In genomic region chr4:124189352-124189992, GRCm38 (mm10) we compare ENCODE assay signal across 8 mouse cellular contexts.
A peak's percentile ranks its signal among the peaks of the same experiment; 100 is the strongest.
DNase-seq lines count a peak whose midpoint lies in the region; ATAC-seq and TF ChIP-seq lines count a peak whose summit lies in the region.

No protein-coding gene starts in this region.

- no peak for DNase-seq in hindbrain, embryonic 11.5 days (ENCODE audit: low spot score)
- peak; percentile 22 to 25 for DNase-seq in urinary bladder, adult 18-20 months (ENCODE audit: low spot score in 2 of 2)
- DNase-seq in urinary bladder, adult 2 months (ENCODE audit: low spot score): no peak
- DNase-seq in limb, embryonic 10.5 days (ENCODE audit: low spot score): peak; percentile 65
- DNase-seq in stomach, postnatal 0 days (ENCODE audit: low spot score): peak; percentile 31
- DNase-seq in spleen, adult 12 weeks (ENCODE audit: low spot score): no peak

- H3K4me1 ChIP-seq in hindbrain, embryonic 12.5 days: peaks cover 20% of the 10 kb centered on the region
- H3K4me1 ChIP-seq in hindbrain, embryonic 11.5 days (replicated peaks; ENCODE audit: control insufficient read depth, insufficient read depth, low read length): no peaks in the 10 kb centered on the region
- H3K4me1 ChIP-seq in limb, embryonic 10.5 days: peaks cover 18% of the 10 kb centered on the region
- H3K4me1 ChIP-seq in stomach, postnatal 0 days (replicated peaks; ENCODE audit: control insufficient read depth, insufficient read depth): no peaks in the 10 kb centered on the region

- TF ChIP-seq CTCF in stomach, postnatal 0 days (IDR thresholded peaks at IDR 0.05; ENCODE audit: low read depth): no peak

- 31% methylated on average over 24 of the region's 24 CpGs for WGBS in hindbrain, embryonic 12.5 days
- 38% methylated on average over 24 of the region's 24 CpGs for WGBS in hindbrain, embryonic 11.5 days
- 9% methylated on average over 24 of the region's 24 CpGs for WGBS in limb, embryonic 10.5 days
- WGBS in stomach, postnatal 0 days: 8% methylated on average over 24 of the region's 24 CpGs

- H3K36me3 ChIP-seq in hindbrain, embryonic 12.5 days: no peaks in the 10 kb centered on the region
- no peaks in the 10 kb centered on the region for H3K36me3 ChIP-seq in hindbrain, embryonic 11.5 days (ENCODE audit: control insufficient read depth, insufficient read depth, low read length)
- no peaks in the 10 kb centered on the region for H3K36me3 ChIP-seq in limb, embryonic 10.5 days
- H3K36me3 ChIP-seq in stomach, postnatal 0 days (ENCODE audit: control insufficient read depth, insufficient read depth, low read length): no peaks in the 10 kb centered on the region

- H3K4me2 ChIP-seq in hindbrain, embryonic 12.5 days (replicated peaks): no peak overlapping the region
- H3K4me2 ChIP-seq in hindbrain, embryonic 11.5 days (replicated peaks; ENCODE audit: low read depth, low read length): no peak overlapping the region
- H3K4me2 ChIP-seq in stomach, postnatal 0 days (replicated peaks; ENCODE audit: low read depth): no peak overlapping the region

- peaks cover 13% of the 10 kb centered on the region; the same call in 1 of the 2 replicates for H3K27me3 ChIP-seq in hindbrain, embryonic 12.5 days
- peaks cover 4% of the 10 kb centered on the region; the same call in 1 of the 2 replicates for H3K27me3 ChIP-seq in hindbrain, embryonic 11.5 days (ENCODE audit: control insufficient read depth, insufficient read depth, low read length)
- H3K27me3 ChIP-seq in limb, embryonic 10.5 days (ENCODE audit: low read depth, poor library complexity, severe bottlenecking): peaks cover 76% of the 10 kb centered on the region
- H3K27me3 ChIP-seq in stomach, postnatal 0 days (ENCODE audit: control insufficient read depth, insufficient read depth, low read length): no peaks in the 10 kb centered on the region

- ATAC-seq in hindbrain, embryonic 12.5 days (ENCODE audit: low FRiP score): peak; percentile 60; the same call in 1 of the 2 replicates
- ATAC-seq in hindbrain, embryonic 11.5 days (ENCODE audit: low FRiP score): no peak
- ATAC-seq in stomach, postnatal 0 days (ENCODE audit: low FRiP score, low TSS enrichment): no peak
- ATAC-seq in inflammation-experienced regulatory T-cells, adult 6 months: no peak

- H3K9me3 ChIP-seq in hindbrain, embryonic 12.5 days (replicated peaks): no peaks in the 10 kb centered on the region
- H3K9me3 ChIP-seq in hindbrain, embryonic 11.5 days (ENCODE audit: control insufficient read depth, low read length): no peaks in the 10 kb centered on the region
- no peaks in the 10 kb centered on the region for H3K9me3 ChIP-seq in limb, embryonic 10.5 days (replicated peaks)
- H3K9me3 ChIP-seq in stomach, postnatal 0 days (ENCODE audit: control insufficient read depth, low read length): no peaks in the 10 kb centered on the region

- no peak overlapping the region for H3K4me3 ChIP-seq in hindbrain, embryonic 12.5 days
- H3K4me3 ChIP-seq in hindbrain, embryonic 11.5 days (ENCODE audit: low read depth, low read length): no peak overlapping the region
- peak overlapping the region; percentile 15 for H3K4me3 ChIP-seq in limb, embryonic 10.5 days
- no peak overlapping the region for H3K4me3 ChIP-seq in stomach, postnatal 0 days (ENCODE audit: low read depth, low read length)

- no peak overlapping the region for H3K27ac ChIP-seq in hindbrain, embryonic 12.5 days
- H3K27ac ChIP-seq in hindbrain, embryonic 11.5 days (ENCODE audit: low read depth, low read length): no peak overlapping the region
- H3K27ac ChIP-seq in limb, embryonic 10.5 days: 0 out of 2 replicates have a peak overlapping the region, but pooled peaks have one; percentile 9
- H3K27ac ChIP-seq in stomach, postnatal 0 days (replicated peaks): no peak overlapping the region

- TF ChIP-seq EP300 in stomach, postnatal 0 days (optimal IDR thresholded peaks at IDR 0.05): no peak

- H3K9ac ChIP-seq in hindbrain, embryonic 12.5 days: no peak overlapping the region
- no peak overlapping the region for H3K9ac ChIP-seq in hindbrain, embryonic 11.5 days (ENCODE audit: low read depth, low read length)
- H3K9ac ChIP-seq in stomach, postnatal 0 days (ENCODE audit: low read length): no peak overlapping the region

Comparison
In these comparisons a context has a peak if more than half of its experiments do, and no peak if none do; other contexts are left out.
1. DNase-seq: peak in urinary bladder, adult 18-20 months (2 of 2), limb, embryonic 10.5 days (single experiment) and stomach, postnatal 0 days (single experiment); none in hindbrain, embryonic 11.5 days (single experiment), urinary bladder, adult 2 months (single experiment) and spleen, adult 12 weeks (single experiment).